Mouse (Mus musculus) E14TG2a.4 (cell line): ENCODE data around the gene Cyth4.

ENCODE experiments used
- H3K27me3 ChIP-seq: 2 replicates; pipeline ENCODE4 v1.6.1; 2014; ENCODE audit warnings: low read length, control low read depth; ENCODE audit not compliant: insufficient read depth
- H3K36me3 ChIP-seq: 2 replicates; pipeline ENCODE4 v1.6.1; 2014; ENCODE audit warnings: low read length, control low read depth; ENCODE audit not compliant: insufficient read depth
- H3K4me1 ChIP-seq: replicated peaks from 2 replicates; pipeline ENCODE4 v1.6.1; 2014; ENCODE audit warnings: low read depth, low read length, control low read depth
- H3K4me3 ChIP-seq: replicated peaks from 2 replicates; pipeline ENCODE4 v1.5.1; 2014; ENCODE audit warnings: mild to moderate bottlenecking, low read length
- H3K9me3 ChIP-seq: 2 replicates; pipeline ENCODE4 v1.6.1; 2014; ENCODE audit warnings: low read length, control low read depth
- CTCF ChIP-seq: conservative IDR thresholded peaks from 2 replicates; pipeline ENCODE4 v1.5.1; 2014; ENCODE audit warnings: low read length
- NANOG ChIP-seq: IDR thresholded peaks from 2 replicates; pipeline ENCODE4 v1.6.1; 2014; ENCODE audit warnings: borderline replicate concordance, low read length, mixed read lengths
- POU5F1 ChIP-seq: IDR thresholded peaks from 2 replicates; pipeline ENCODE4 v1.6.1; 2014; ENCODE audit warnings: low read length, borderline replicate concordance

The Cyth4 gene

GRCm38 (mm10) chr15:78635231-78635630 lies 38.4 kb downstream of the Cyth4 start:
- TF ChIP-seq CTCF (no peak), NANOG (no peak), POU5F1 (no peak)
- Histone ChIP-seq H3K36me3 (no peaks in the 10 kb centered on the region), H3K4me3 (no peak overlapping the region), H3K9me3 (no peaks in the 10 kb centered on the region), H3K4me1 (peaks cover 27% of the 10 kb centered on the region), H3K27me3 (peaks cover 36% of the 10 kb centered on the region)

GRCm38 (mm10) chr15:78643633-78644032 lies 46.8 kb downstream of the Cyth4 start:
- Histone ChIP-seq H3K27me3 (peaks cover 48% of the 10 kb centered on the region), H3K4me3 (no peak overlapping the region), H3K4me1 (peaks cover 7% of the 10 kb centered on the region; the same call in 1 of the 2 replicates), H3K36me3 (no peaks in the 10 kb centered on the region), H3K9me3 (no peaks in the 10 kb centered on the region)
- TF ChIP-seq POU5F1 (no peak), NANOG (no peak), CTCF (no peak)

- Histone ChIP-seq H3K4me1 (peaks cover 7% of the 10 kb centered on the region; the same call in 1 of the 2 replicates), H3K27me3 (peaks cover 46% of the 10 kb centered on the region), H3K9me3 (no peaks in the 10 kb centered on the region), H3K4me3 (peak overlapping the region; percentile 41; the same call in 1 of the 2 replicates), H3K36me3 (no peaks in the 10 kb centered on the region)
- TF ChIP-seq NANOG (no peak), POU5F1 (no peak), CTCF (no peak)
Observed at GRCm38 (mm10) chr15:78644606-78645005, 47.8 kb downstream of the Cyth4 start.

- Histone ChIP-seq H3K36me3 (no peaks in the 10 kb centered on the region), H3K9me3 (no peaks in the 10 kb centered on the region), H3K4me3 (no peak overlapping the region), H3K4me1 (peaks cover 7% of the 10 kb centered on the region; the same call in 1 of the 2 replicates), H3K27me3 (peaks cover 47% of the 10 kb centered on the region)
- no peak for TF ChIP-seq CTCF
- TF ChIP-seq NANOG: no peak
- TF ChIP-seq POU5F1: no peak
Observed at GRCm38 (mm10) chr15:78647746-78648145, 50.9 kb downstream of the Cyth4 start.

GRCm38 (mm10) chr15:78651169-78651568 lies 54.3 kb downstream of the Cyth4 start:
- Histone ChIP-seq H3K27me3 (peaks cover 32% of the 10 kb centered on the region), H3K4me1 (peaks cover 13% of the 10 kb centered on the region), H3K36me3 (no peaks in the 10 kb centered on the region), H3K9me3 (no peaks in the 10 kb centered on the region), H3K4me3 (no peak overlapping the region)
- TF ChIP-seq CTCF (no peak), NANOG (no peak), POU5F1 (no peak)

GRCm38 (mm10) chr15:78664268-78664667 lies 67.4 kb downstream of the Cyth4 start:
- no peak overlapping the region for H3K4me3 ChIP-seq
- no peaks in the 10 kb centered on the region for H3K4me1 ChIP-seq
- H3K36me3 ChIP-seq: no peaks in the 10 kb centered on the region
- TF ChIP-seq CTCF: no peak
- no peak for TF ChIP-seq NANOG
- no peak for TF ChIP-seq POU5F1
- peaks cover 18% of the 10 kb centered on the region for H3K27me3 ChIP-seq
- H3K9me3 ChIP-seq: peaks cover 10% of the 10 kb centered on the region

GRCm38 (mm10) chr15:78669221-78669871 lies 72.5 kb downstream of the Cyth4 start:
- peaks cover 19% of the 10 kb centered on the region for H3K4me1 ChIP-seq
- H3K4me3 ChIP-seq: no peak overlapping the region
- no peaks in the 10 kb centered on the region for H3K36me3 ChIP-seq
- no peak for TF ChIP-seq POU5F1
- no peak for TF ChIP-seq NANOG
- no peak for TF ChIP-seq CTCF
- H3K9me3 ChIP-seq: peaks cover 10% of the 10 kb centered on the region
- H3K27me3 ChIP-seq: peaks cover 62% of the 10 kb centered on the region

GRCm38 (mm10) chr15:78670341-78670740 lies 73.5 kb downstream of the Cyth4 start:
- Histone ChIP-seq H3K4me1 (peaks cover 19% of the 10 kb centered on the region), H3K27me3 (peaks cover 69% of the 10 kb centered on the region), H3K36me3 (no peaks in the 10 kb centered on the region), H3K4me3 (no peak overlapping the region), H3K9me3 (peaks cover 10% of the 10 kb centered on the region)
- no peak for TF ChIP-seq POU5F1
- TF ChIP-seq CTCF: no peak
- TF ChIP-seq NANOG: no peak
